8 mouse cellular contexts compared by ENCODE assay signal in genomic region chr11:69371601-69372000, GRCm38 (mm10). TPM values are rescaled to one million over a fixed set of nuclear protein-coding genes. Genes with fewer than 3 reads are reported as not detected.
DNase-seq lines count a peak whose midpoint lies in the region; ATAC-seq and TF ChIP-seq lines count a peak whose summit lies in the region.

No protein-coding gene starts in this region.

- H3K9ac ChIP-seq in heart, embryonic 11.5 days (ENCODE audit: low read depth, low read length): no peak overlapping the region
- H3K9ac ChIP-seq in heart, adult 2 months (ENCODE audit: low read depth, low read length): no peak overlapping the region
- 0 out of 2 replicates have a peak overlapping the region, but pooled peaks have one; percentile 14 for H3K9ac ChIP-seq in forebrain, embryonic 15.5 days (replicated peaks)
- H3K9ac ChIP-seq in liver, embryonic 16.5 days (ENCODE audit: low read depth, low read length): no peak overlapping the region

- no peak for ATAC-seq in heart, embryonic 11.5 days (replicated peaks; ENCODE audit: insufficient number of reproducible peaks, low FRiP score, low TSS enrichment)
- ATAC-seq in forebrain, embryonic 15.5 days (replicated peaks): peak; percentile 8; the same call in 1 of the 2 replicates
- no peak for ATAC-seq in liver, embryonic 16.5 days (ENCODE audit: low read depth)

- no peak overlapping the region for H3K4me3 ChIP-seq in heart, embryonic 11.5 days (ENCODE audit: low read depth, low read length)
- H3K4me3 ChIP-seq in heart, adult 2 months: no peak overlapping the region
- H3K4me3 ChIP-seq in forebrain, embryonic 15.5 days: peak overlapping the region; percentile 19
- H3K4me3 ChIP-seq in liver, embryonic 16.5 days (ENCODE audit: low read depth, low read length): no peak overlapping the region

- TF ChIP-seq POLR2A in heart, adult 2 months (IDR thresholded peaks at IDR 0.05; ENCODE audit: insufficient read depth, low read depth, low read length): no peak

- DNase-seq in heart, adult 2 months: no peak
- DNase-seq in CD4-positive helper T cell, adult 2 months (ENCODE audit: low read depth, low spot score): peak; percentile 32
- no peak for DNase-seq in adrenal gland, adult (ENCODE audit: inconsistent age in 2 of 2, low spot score in 1 of 2)
- DNase-seq in cerebellum, postnatal 14 days: no peak
- DNase-seq in left cerebral cortex, postnatal 25 days (ENCODE audit: low spot score in 2 of 2): no peak

- H3K9me3 ChIP-seq in heart, embryonic 11.5 days (replicated peaks; ENCODE audit: control insufficient read depth, low read length): no peaks in the 10 kb centered on the region
- H3K9me3 ChIP-seq in forebrain, embryonic 15.5 days: no peaks in the 10 kb centered on the region
- no peaks in the 10 kb centered on the region for H3K9me3 ChIP-seq in liver, embryonic 16.5 days (replicated peaks; ENCODE audit: control insufficient read depth, low read length)

- H3K4me2 ChIP-seq in heart, embryonic 11.5 days: peak overlapping the region; percentile 27; the same call in 1 of the 2 replicates
- peak overlapping the region; percentile 33 for H3K4me2 ChIP-seq in forebrain, embryonic 15.5 days (replicated peaks)
- no peak overlapping the region for H3K4me2 ChIP-seq in liver, embryonic 16.5 days (ENCODE audit: low read depth, low read length)

- intact Hi-C loops in heart, adult 2 months (cut with DNase I): no loop called here
- intact Hi-C loops in left cerebral cortex, postnatal 25 days (cut with DNase I): no loop called here

- H3K27ac ChIP-seq in heart, embryonic 11.5 days (ENCODE audit: low read depth, low read length): peak overlapping the region; percentile 72; the same call in 1 of the 2 replicates
- no peak overlapping the region for H3K27ac ChIP-seq in heart, adult 2 months
- H3K27ac ChIP-seq in forebrain, embryonic 15.5 days (replicated peaks): peak overlapping the region; percentile 93
- H3K27ac ChIP-seq in liver, embryonic 16.5 days (ENCODE audit: low read length): peak overlapping the region; percentile 92

- H3K27me3 ChIP-seq in heart, embryonic 11.5 days (ENCODE audit: control insufficient read depth, insufficient read depth, low read length): no peaks in the 10 kb centered on the region
- H3K27me3 ChIP-seq in heart, adult 2 months (ENCODE audit: control insufficient read depth, insufficient read depth, low read length): no peaks in the 10 kb centered on the region
- H3K27me3 ChIP-seq in forebrain, embryonic 15.5 days: no peaks in the 10 kb centered on the region
- H3K27me3 ChIP-seq in liver, embryonic 16.5 days (ENCODE audit: control insufficient read depth, insufficient read depth, low read depth, low read length): peaks cover 42% of the 10 kb centered on the region

- peaks cover 33% of the 10 kb centered on the region for H3K4me1 ChIP-seq in heart, embryonic 11.5 days (ENCODE audit: control insufficient read depth, insufficient read depth, low read length)
- peaks cover 3% of the 10 kb centered on the region for H3K4me1 ChIP-seq in heart, adult 2 months (ENCODE audit: control insufficient read depth, insufficient read depth, low read length)
- peaks cover 43% of the 10 kb centered on the region for H3K4me1 ChIP-seq in forebrain, embryonic 15.5 days
- peaks cover 55% of the 10 kb centered on the region for H3K4me1 ChIP-seq in liver, embryonic 16.5 days (ENCODE audit: control insufficient read depth, low read depth, low read length)

- no peaks in the 10 kb centered on the region for H3K79me2 ChIP-seq in heart, adult 2 months (replicated peaks; ENCODE audit: control insufficient read depth, insufficient read depth, low read length)

- no peak for TF ChIP-seq EP300 in heart, adult 2 months (IDR thresholded peaks at IDR 0.05; ENCODE audit: insufficient read depth, low read depth, low read length)

- H3K36me3 ChIP-seq in heart, embryonic 11.5 days (ENCODE audit: control insufficient read depth, insufficient read depth, low read length): no peaks in the 10 kb centered on the region
- H3K36me3 ChIP-seq in heart, adult 2 months (ENCODE audit: control insufficient read depth, insufficient read depth, low read length): no peaks in the 10 kb centered on the region
- H3K36me3 ChIP-seq in forebrain, embryonic 15.5 days: no peaks in the 10 kb centered on the region
- H3K36me3 ChIP-seq in liver, embryonic 16.5 days (ENCODE audit: control insufficient read depth, insufficient read depth): no peaks in the 10 kb centered on the region

- 57% methylated on average over 12 of the region's 12 CpGs for WGBS in heart, embryonic 11.5 days (ENCODE audit: insufficient replicate concordance)
- 78% methylated on average over 12 of the region's 12 CpGs for WGBS in heart, adult 2 months
- 30% methylated on average over 12 of the region's 12 CpGs for WGBS in forebrain, embryonic 15.5 days
- 71% methylated on average over 12 of the region's 12 CpGs for WGBS in liver, embryonic 16.5 days (ENCODE audit: insufficient replicate concordance)

- TF ChIP-seq CTCF in heart, adult 2 months (IDR thresholded peaks at IDR 0.05): no peak

RNA-seq across cellular contexts. Expression of gene Chd3, which starts 2.4 kb away (rescaled TPM):
- 15.5 and 21.8 TPM in 2 replicates for polyA plus RNA-seq in heart, embryonic 11.5 days (2014; fragmentation: Nextera tagmentation; extraction: Ambion mirVana)
- 10 to 100 TPM; 18.3 to 20.2 TPM for total RNA-seq in heart, adult 2 months (2021)
- polyA plus RNA-seq in heart, adult 2 months (2012; rRNA removed): 20.3 and 22.2 TPM in 2 replicates
- polyA plus RNA-seq in forebrain, embryonic 15.5 days (2015; fragmentation: Nextera tagmentation; extraction: Ambion mirVana): 127 and 138 TPM in 2 replicates
- 5.0 and 5.7 TPM in 2 replicates for polyA plus RNA-seq in liver, embryonic 16.5 days (2015; fragmentation: Nextera tagmentation; extraction: Ambion mirVana)
- 100 to 1,000 TPM; 449 to 474 TPM for total RNA-seq in left cerebral cortex, postnatal 25 days (2021)

RNA-seq across cellular contexts. Expression of gene Naa38, which starts 23.7 kb away (rescaled TPM):
- polyA plus RNA-seq in heart, embryonic 11.5 days (2014; fragmentation: Nextera tagmentation; extraction: Ambion mirVana): 166 and 170 TPM in 2 replicates
- total RNA-seq in heart, adult 2 months (2021): 100 to 1,000 TPM; 102 to 113 TPM
- 128 and 145 TPM in 2 replicates for polyA plus RNA-seq in heart, adult 2 months (2012; rRNA removed)
- 89.4 and 91.9 TPM in 2 replicates for polyA plus RNA-seq in forebrain, embryonic 15.5 days (2015; fragmentation: Nextera tagmentation; extraction: Ambion mirVana)
- polyA plus RNA-seq in liver, embryonic 16.5 days (2015; fragmentation: Nextera tagmentation; extraction: Ambion mirVana): 73.4 and 76.8 TPM in 2 replicates
- total RNA-seq in left cerebral cortex, postnatal 25 days (2021): 100 to 1,000 TPM; 105 to 109 TPM

RNA-seq across cellular contexts. Expression of gene Cyb5d1, which starts 23.8 kb away (rescaled TPM):
- polyA plus RNA-seq in heart, embryonic 11.5 days (2014; fragmentation: Nextera tagmentation; extraction: Ambion mirVana): 19.6 and 25.0 TPM in 2 replicates
- total RNA-seq in heart, adult 2 months (2021): 10 to 100 TPM; 27.9 to 32.1 TPM
- polyA plus RNA-seq in heart, adult 2 months (2012; rRNA removed): 19.9 and 29.8 TPM in 2 replicates
- polyA plus RNA-seq in forebrain, embryonic 15.5 days (2015; fragmentation: Nextera tagmentation; extraction: Ambion mirVana): 44.3 and 45.9 TPM in 2 replicates
- 9.5 and 9.9 TPM in 2 replicates for polyA plus RNA-seq in liver, embryonic 16.5 days (2015; fragmentation: Nextera tagmentation; extraction: Ambion mirVana)
- total RNA-seq in left cerebral cortex, postnatal 25 days (2021): 10 to 100 TPM; 35.9 to 41.3 TPM

RNA-seq across cellular contexts. Expression of gene Tmem88, which starts 26.4 kb away (rescaled TPM):
- polyA plus RNA-seq in heart, embryonic 11.5 days (2014; fragmentation: Nextera tagmentation; extraction: Ambion mirVana): 30.5 and 31.7 TPM in 2 replicates
- 10 to 100 TPM; 20.4 to 21.4 TPM for total RNA-seq in heart, adult 2 months (2021)
- 61.4 and 66.4 TPM in 2 replicates for polyA plus RNA-seq in heart, adult 2 months (2012; rRNA removed)
- polyA plus RNA-seq in forebrain, embryonic 15.5 days (2015; fragmentation: Nextera tagmentation; extraction: Ambion mirVana): 5.9 and 6.7 TPM in 2 replicates
- polyA plus RNA-seq in liver, embryonic 16.5 days (2015; fragmentation: Nextera tagmentation; extraction: Ambion mirVana): 7.1 and 7.8 TPM in 2 replicates
- 1 to 10 TPM; 3.6 to 3.8 TPM for total RNA-seq in left cerebral cortex, postnatal 25 days (2021)

RNA-seq across cellular contexts. Expression of gene Rnf227, which starts 31.3 kb away (rescaled TPM):
- polyA plus RNA-seq in heart, embryonic 11.5 days (2014; fragmentation: Nextera tagmentation; extraction: Ambion mirVana): 7.8 and 8.6 TPM in 2 replicates
- total RNA-seq in heart, adult 2 months (2021): under 1 TPM; 0.31 to 0.36 TPM
- 0.51 and 0.82 TPM in 2 replicates for polyA plus RNA-seq in heart, adult 2 months (2012; rRNA removed)
- 115 and 127 TPM in 2 replicates for polyA plus RNA-seq in forebrain, embryonic 15.5 days (2015; fragmentation: Nextera tagmentation; extraction: Ambion mirVana)
- polyA plus RNA-seq in liver, embryonic 16.5 days (2015; fragmentation: Nextera tagmentation; extraction: Ambion mirVana): 0.62 and 0.74 TPM in 2 replicates
- 100 to 1,000 TPM; 141 to 143 TPM for total RNA-seq in left cerebral cortex, postnatal 25 days (2021)
